Mouse (Mus musculus): ENCODE measurements around the gene Bmp7. TPM values are rescaled to one million over a fixed set of nuclear protein-coding genes. Genes with fewer than 3 reads are reported as not detected.

Bmp7 gene
- total RNA-seq, 2 experiments from 2014 or later: 10.3 to 10.7 TPM

- intact Hi-C loops (cut with DNase I): loop anchor here (1.0 to 2.0 kb wide), 2 partner anchors 165 to 258 kb away; no protein-coding TSS in a partner anchor
Measured at GRCm38 (mm10) chr2:172831133-172831532, 109.0 kb downstream of the Bmp7 start.

GRCm38 (mm10) chr2:172828229-172828628, 111.9 kb downstream of the Bmp7 start:
- DNase-seq (ENCODE audit: extremely low spot score in 1 of 2, low spot score in 2 of 2): no peak
- intact Hi-C loops (cut with DNase I): loop anchor here (5.0 kb wide), 1 partner anchor 351 kb away; no protein-coding TSS in a partner anchor

More at GRCm38 (mm10) chr2:172831133-172831532, 109.0 kb downstream of the Bmp7 start:
- peak; percentile 73 to 88 for DNase-seq (ENCODE audit: extremely low spot score in 1 of 2, low spot score in 2 of 2)

- intact Hi-C loops (cut with DNase I): loop anchor here (5.0 kb wide), 1 partner anchor 350 kb away; no protein-coding TSS in a partner anchor
- DNase-seq (ENCODE audit: extremely low spot score in 1 of 2, low spot score in 2 of 2): peak in 1 of 2 experiments; percentile 53
Measured at GRCm38 (mm10) chr2:172827564-172827963, 112.6 kb downstream of the Bmp7 start.

GRCm38 (mm10) chr2:172825785-172826145, 114.4 kb downstream of the Bmp7 start:
- intact Hi-C loops (cut with DNase I): loop anchor here (5.0 kb wide), 1 partner anchor 348 kb away; no protein-coding TSS in a partner anchor
- no peak for DNase-seq (ENCODE audit: extremely low spot score in 1 of 2, low spot score in 2 of 2)

GRCm38 (mm10) chr2:172824906-172825784, 115.0 kb downstream of the Bmp7 start:
- intact Hi-C loops (cut with DNase I): loop anchor here (5.0 kb wide), 1 partner anchor 348 kb away; no protein-coding TSS in a partner anchor
- DNase-seq (ENCODE audit: extremely low spot score in 1 of 2, low spot score in 2 of 2): peak; percentile 38 to 81

- no peak for DNase-seq (ENCODE audit: extremely low spot score in 1 of 2, low spot score in 2 of 2)
- intact Hi-C loops (cut with DNase I): no loop called here
Measured at GRCm38 (mm10) chr2:172818631-172819230, 121.4 kb downstream of the Bmp7 start.

Small RNAs within 50 kb of the gene (microRNA-seq; reads per million reads assigned to microRNA genes)
- gene Gm22773: not detected

Other genes with a start within 250 kb of the Bmp7 start
- gene Spo11, start 37.4 kb upstream of the Bmp7 start, total RNA-seq (2021): under 1 TPM; 0.39 to 0.49 TPM
- gene Rae1, start 59.8 kb upstream of the Bmp7 start, total RNA-seq (2021): 10 to 100 TPM; 66.1 to 77.4 TPM
- gene Rbm38, start 80.2 kb upstream of the Bmp7 start, total RNA-seq (2021): 1 to 10 TPM; 2.7 to 2.8 TPM
- gene Ctcfl, start 179.2 kb upstream of the Bmp7 start, total RNA-seq (2021): not detected
- gene Pck1, start 212.7 kb upstream of the Bmp7 start, total RNA-seq (2021): not detected

Data from left cerebral cortex, postnatal 10 days (tissue).